Mouse (Mus musculus): ENCODE measurements around the gene Lce1k. TPM values are rescaled to one million over a fixed set of nuclear protein-coding genes. Genes with fewer than 3 reads are reported as not detected.

The Lce1k gene
- polyA plus RNA-seq, 1 experiment, result not detected

- H3K4me3 ChIP-seq (ENCODE audit: extremely low read depth, insufficient read depth, insufficient read length), result no peak within 1 kb of the TSS
- TF ChIP-seq POLR2A (IDR thresholded peaks at IDR 0.05; ENCODE audit: low read depth, low read length), result no peak
- TF ChIP-seq CTCF (IDR thresholded peaks at IDR 0.05; ENCODE audit: extremely low read depth, insufficient read depth, insufficient read length, insufficient replicate concordance), result no peak
- WGBS, result 63% methylated on average over 1 of the region's 1 CpGs
- DNase-seq (ENCODE audit: low read depth in 1 of 2, low spot score in 2 of 2), result no peak
- H3K36me3 ChIP-seq (ENCODE audit: control insufficient read depth, insufficient read depth, low read length), result no peaks in the 10 kb centered on the region
- no peaks in the 10 kb centered on the region for H3K4me1 ChIP-seq (ENCODE audit: control insufficient read depth, insufficient read depth, insufficient read length)
- no peaks in the 10 kb centered on the region for H3K27me3 ChIP-seq (ENCODE audit: control insufficient read depth, insufficient read depth, low read length)
- H3K27ac ChIP-seq (ENCODE audit: insufficient read depth, low read length), result no peak within 1 kb of the TSS
Measured at GRCm38 (mm10) chr3:92778799-92779198, 28.9 kb downstream of the Lce1k start, which contains the start of gene Lce1i. Gene Lce1i (minus strand): TSS chr3:92778899.

GRCm38 (mm10) chr3:92771573-92771972 lies 36.1 kb downstream of the Lce1k start:
- Histone ChIP-seq H3K27me3 (ENCODE audit: control insufficient read depth, insufficient read depth, low read length) (no peaks in the 10 kb centered on the region), H3K4me1 (ENCODE audit: control insufficient read depth, insufficient read depth, insufficient read length) (no peaks in the 10 kb centered on the region), H3K36me3 (ENCODE audit: control insufficient read depth, insufficient read depth, low read length) (no peaks in the 10 kb centered on the region), H3K4me3 (ENCODE audit: extremely low read depth, insufficient read depth, insufficient read length) (no peak overlapping the region), H3K27ac (ENCODE audit: insufficient read depth, low read length) (no peak overlapping the region)
- WGBS, result 24% methylated on average over 3 of the region's 3 CpGs
- no peak for DNase-seq (ENCODE audit: low read depth in 1 of 2, low spot score in 2 of 2)
- TF ChIP-seq POLR2A (IDR thresholded peaks at IDR 0.05; ENCODE audit: low read depth, low read length) (no peak), CTCF (IDR thresholded peaks at IDR 0.05; ENCODE audit: extremely low read depth, insufficient read depth, insufficient read length, insufficient replicate concordance) (no peak)

- Histone ChIP-seq H3K4me3 (ENCODE audit: extremely low read depth, insufficient read depth, insufficient read length) (no peak within 1 kb of the TSS), H3K27ac (ENCODE audit: insufficient read depth, low read length) (no peak within 1 kb of the TSS), H3K36me3 (ENCODE audit: control insufficient read depth, insufficient read depth, low read length) (no peaks in the 10 kb centered on the region), H3K27me3 (ENCODE audit: control insufficient read depth, insufficient read depth, low read length) (no peaks in the 10 kb centered on the region), H3K4me1 (ENCODE audit: control insufficient read depth, insufficient read depth, insufficient read length) (no peaks in the 10 kb centered on the region)
- 89% methylated on average over 1 of the region's 1 CpGs for WGBS
- no peak for DNase-seq (ENCODE audit: low read depth in 1 of 2, low spot score in 2 of 2)
- TF ChIP-seq POLR2A (IDR thresholded peaks at IDR 0.05; ENCODE audit: low read depth, low read length) (no peak), CTCF (IDR thresholded peaks at IDR 0.05; ENCODE audit: extremely low read depth, insufficient read depth, insufficient read length, insufficient replicate concordance) (no peak)
Measured at GRCm38 (mm10) chr3:92764965-92765364, 42.7 kb downstream of the Lce1k start, which contains the start of gene Lce1h. Gene Lce1h (minus strand): TSS chr3:92765065.

Other genes starting within 250 kb of the Lce1k start
- gene Ivl, start 234.2 kb downstream of the Lce1k start, polyA plus RNA-seq (2012; rRNA removed), result not detected in 2 replicates
- not detected in 2 replicates for gene Smcp, start 218.9 kb downstream of the Lce1k start, polyA plus RNA-seq (2012; rRNA removed)
- gene 2210017I01Rik, start 200.4 kb downstream of the Lce1k start, polyA plus RNA-seq (2012; rRNA removed), result not detected in 2 replicates
- gene Lce6a, start 186.2 kb downstream of the Lce1k start, polyA plus RNA-seq (2012; rRNA removed), result not detected in 2 replicates
- not detected in 2 replicates for gene Lce1a1, start 159.6 kb downstream of the Lce1k start, polyA plus RNA-seq (2012; rRNA removed)
- not detected in 2 replicates for gene Lce1b, start 151.0 kb downstream of the Lce1k start, polyA plus RNA-seq (2012; rRNA removed)
- gene Lce1a2, start 137.6 kb downstream of the Lce1k start, polyA plus RNA-seq (2012; rRNA removed), result not detected in 2 replicates
- not detected in 2 replicates for gene Lce1c, start 128.6 kb downstream of the Lce1k start, polyA plus RNA-seq (2012; rRNA removed)
- not detected in 2 replicates for gene Lce1d, start 120.7 kb downstream of the Lce1k start, polyA plus RNA-seq (2012; rRNA removed)
- gene Lce1e, start 98.8 kb downstream of the Lce1k start, polyA plus RNA-seq (2012; rRNA removed), result not detected in 2 replicates
- gene Lce1f, start 87.5 kb downstream of the Lce1k start, polyA plus RNA-seq (2012; rRNA removed), result not detected in 2 replicates
- gene Gm38119, start 68.8 kb downstream of the Lce1k start, polyA plus RNA-seq (2012; rRNA removed), result not detected in 2 replicates
- not detected in 2 replicates for gene Lce1g, start 55.6 kb downstream of the Lce1k start, polyA plus RNA-seq (2012; rRNA removed)
- gene Lce1h, start 42.8 kb downstream of the Lce1k start, polyA plus RNA-seq (2012; rRNA removed), result not detected in 2 replicates
- not detected in 2 replicates for gene Lce1i, start 29.0 kb downstream of the Lce1k start, polyA plus RNA-seq (2012; rRNA removed)
- gene Lce1j, start 17.4 kb downstream of the Lce1k start, polyA plus RNA-seq (2012; rRNA removed), result not detected in 2 replicates
- not detected in 2 replicates for gene Kprp, start 19.4 kb upstream of the Lce1k start, polyA plus RNA-seq (2012; rRNA removed)
- not detected in 2 replicates for gene Lce1l, start 43.4 kb upstream of the Lce1k start, polyA plus RNA-seq (2012; rRNA removed)
- not detected in 2 replicates for gene 2310050C09Rik, start 62.3 kb upstream of the Lce1k start, polyA plus RNA-seq (2012; rRNA removed)
- not detected in 2 replicates for gene Lce3a, start 118.3 kb upstream of the Lce1k start, polyA plus RNA-seq (2012; rRNA removed)
- not detected in 2 replicates for gene Lce3b, start 125.1 kb upstream of the Lce1k start, polyA plus RNA-seq (2012; rRNA removed)
- not detected in 2 replicates for gene Lce3c, start 136.6 kb upstream of the Lce1k start, polyA plus RNA-seq (2012; rRNA removed)
- gene Lce3d, start 149.5 kb upstream of the Lce1k start, polyA plus RNA-seq (2012; rRNA removed), result not detected in 2 replicates
- gene Lce3e, start 159.2 kb upstream of the Lce1k start, polyA plus RNA-seq (2012; rRNA removed), result not detected in 2 replicates
- not detected in 2 replicates for gene Lce3f, start 184.3 kb upstream of the Lce1k start, polyA plus RNA-seq (2012; rRNA removed)
- gene Crct1, start 207.8 kb upstream of the Lce1k start, polyA plus RNA-seq (2012; rRNA removed), result not detected in 2 replicates
- not detected in 2 replicates for gene Lce1m, start 211.2 kb upstream of the Lce1k start, polyA plus RNA-seq (2012; rRNA removed)

All from spleen, adult 2 months (tissue).